ENCODE assay signal across 22 mouse cellular contexts in the genomic region with DNA sequence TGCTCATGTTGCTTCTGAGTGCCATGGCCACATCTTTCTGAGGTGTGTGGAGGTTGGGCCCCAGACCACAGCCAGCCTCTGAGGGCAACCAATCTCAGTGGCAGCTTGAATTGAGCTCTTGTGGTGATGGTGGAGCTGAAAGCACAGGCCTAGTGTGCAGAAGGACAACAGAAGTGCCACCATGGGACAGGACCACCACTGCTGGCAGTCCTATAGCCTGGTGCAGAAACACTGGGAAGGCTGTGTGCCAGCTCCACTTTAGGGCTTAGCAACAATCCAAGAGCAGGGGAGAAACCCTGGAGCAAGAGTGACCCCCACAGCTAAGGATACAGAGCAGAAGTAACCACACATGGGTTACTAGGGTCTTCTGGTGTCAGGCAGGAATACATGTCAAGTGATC. TPM values are rescaled to one million over a fixed set of nuclear protein-coding genes. Genes with fewer than 3 reads are reported as not detected.
"Had no signal": no experiment of that assay in that cellular context is flagged by ENCODE, and none has a peak within 500 bp of the region (broad histone marks: within the 10 kb centered on the region; RNA-seq: fewer than 3 reads in every experiment).

No protein-coding gene starts in this region.

- H3K9ac ChIP-seq: liver, embryonic 15.5 days; lung, embryonic 14.5 days; midbrain, embryonic 12.5 days; stomach, embryonic 15.5 days had no signal

- H3K4me2 ChIP-seq: liver, embryonic 15.5 days had no signal

- H3K27me3 ChIP-seq: liver, embryonic 15.5 days; midbrain, embryonic 12.5 days; neural tube, embryonic 13.5 days; stomach, embryonic 15.5 days had no signal

- H3K4me3 ChIP-seq: liver, embryonic 15.5 days; stomach, embryonic 15.5 days had no signal

- ATAC-seq: midbrain, embryonic 16.5 days had no signal

- H3K9me3 ChIP-seq: liver, embryonic 15.5 days; midbrain, embryonic 10.5 days; midbrain, embryonic 12.5 days; neural tube, embryonic 13.5 days; stomach, embryonic 15.5 days had no signal

- H3K27ac ChIP-seq: liver, embryonic 15.5 days; midbrain, embryonic 10.5 days; midbrain, embryonic 12.5 days; neural tube, embryonic 13.5 days; stomach, embryonic 15.5 days; stomach, postnatal 0 days had no signal

- DNase-seq: lung, adult 18-20 months; lung, embryonic 14.5 days; lung, postnatal 10 days; lung, postnatal 4 days; midbrain, embryonic 14.5 days; right cerebral cortex, postnatal 14 days; thymus, adult 2 months; thymus, postnatal 25 days; thymus, postnatal 4 days had no signal

RNA-seq across cellular contexts. Expression of a gene that starts 56.6 kb away (rescaled TPM):
- total RNA-seq: megakaryocyte, adult 5-6 weeks; megakaryocyte-erythroid progenitor cell, adult 5-6 weeks; neutrophil, adult 5-6 weeks had no signal
- polyA plus RNA-seq: liver, embryonic 15.5 days; lung, embryonic 16.5 days; midbrain, embryonic 10.5 days; midbrain, embryonic 12.5 days; midbrain, embryonic 14.5 days; midbrain, embryonic 16.5 days; neural tube, embryonic 11.5 days; neural tube, embryonic 13.5 days; spleen, adult 2 months; stomach, embryonic 15.5 days; stomach, postnatal 0 days had no signal
